Mouse (Mus musculus) stomach, postnatal 0 days (tissue): ENCODE measurements around the gene D630045J12Rik.

Source experiments
- CTCF ChIP-seq: IDR thresholded peaks from 2 replicates; pipeline ENCODE4 v1.5.1; 2016; ENCODE audit warnings: antibody characterized with exemption, low read depth, mild to moderate bottlenecking, moderate library complexity
- EP300 ChIP-seq: optimal IDR thresholded peaks from 2 replicates; pipeline ENCODE3; 2016; ENCODE audit warnings: antibody characterized with exemption

- TF ChIP-seq CTCF, result no peak
- TF ChIP-seq EP300, result no peak
Observed at GRCm38 (mm10) chr6:38120681-38121371, 133.0 kb downstream of the D630045J12Rik start.
